Mouse (Mus musculus) layer of hippocampus, adult 9-11 months (tissue): ENCODE data around the gene Smco2.
A peak's percentile ranks its signal among the peaks of the same experiment; 100 is the strongest.
"Not testable (repeated sequence)": the region's sequence is repeated elsewhere in the genome, so short reads cannot be mapped to it uniquely, and the experiment has no call there.

Source experiments
- DNase-seq: peaks from one replicate; pipeline ENCODE4 v3.0.0; 2022

Gene Smco2

DNA sequence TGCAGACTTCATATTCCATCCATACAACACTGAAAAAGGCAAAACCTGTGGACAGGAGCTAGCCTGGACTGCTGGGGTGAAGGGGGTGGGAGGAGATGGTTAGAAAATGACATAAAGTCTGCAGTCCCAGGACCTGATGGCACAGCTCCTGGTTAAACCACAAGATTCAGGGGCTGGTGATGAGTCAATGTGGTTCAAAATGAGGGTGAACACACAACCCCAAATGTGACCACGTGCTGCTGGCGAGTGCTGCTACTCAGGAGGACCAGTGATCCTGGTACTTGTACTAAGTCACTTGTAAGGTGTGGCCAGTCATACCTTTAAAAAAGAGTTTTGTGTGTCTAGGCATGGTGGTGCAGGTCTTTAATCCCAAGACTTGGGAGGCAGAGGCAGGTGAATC is 13.2 kb downstream of the Smco2 start:
- no peak for DNase-seq

DNA sequence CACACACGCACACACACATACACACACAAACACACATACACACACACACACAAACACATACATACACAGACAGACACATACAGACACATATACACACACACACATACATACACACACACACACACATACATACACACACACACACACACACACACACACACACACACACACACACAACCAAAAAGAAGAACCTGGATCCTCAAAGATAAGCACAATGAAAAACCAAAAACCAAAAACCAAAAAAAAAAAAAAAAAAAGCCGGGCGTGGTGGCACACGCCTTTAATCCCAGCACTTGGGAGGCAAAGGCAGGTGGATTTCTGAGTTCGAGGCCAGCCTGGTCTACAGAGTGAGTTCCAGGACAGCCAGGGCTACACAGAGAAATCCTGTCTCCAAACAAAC is 14.5 kb downstream of the Smco2 start:
- not testable (repeated sequence) for DNase-seq

DNA sequence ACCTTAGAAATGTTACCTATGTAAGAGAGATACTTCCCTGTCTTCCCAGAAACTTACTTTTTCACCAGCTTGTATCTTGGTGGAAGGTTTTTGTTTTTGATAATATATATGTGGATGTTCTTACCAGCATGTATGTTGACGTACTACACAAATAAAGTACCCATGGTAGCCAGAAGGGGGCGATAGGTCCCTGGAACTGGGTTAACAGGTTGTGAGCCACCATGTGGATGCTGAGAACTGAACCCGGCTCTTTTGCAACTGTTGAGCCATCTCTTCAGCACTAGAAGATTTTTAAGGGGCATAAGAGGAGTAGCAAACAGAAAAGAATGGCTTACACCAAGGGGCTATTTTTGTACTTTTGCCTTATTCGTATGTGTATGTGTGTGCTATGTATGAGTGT is 15.8 kb downstream of the Smco2 start:
- no peak for DNase-seq

DNA sequence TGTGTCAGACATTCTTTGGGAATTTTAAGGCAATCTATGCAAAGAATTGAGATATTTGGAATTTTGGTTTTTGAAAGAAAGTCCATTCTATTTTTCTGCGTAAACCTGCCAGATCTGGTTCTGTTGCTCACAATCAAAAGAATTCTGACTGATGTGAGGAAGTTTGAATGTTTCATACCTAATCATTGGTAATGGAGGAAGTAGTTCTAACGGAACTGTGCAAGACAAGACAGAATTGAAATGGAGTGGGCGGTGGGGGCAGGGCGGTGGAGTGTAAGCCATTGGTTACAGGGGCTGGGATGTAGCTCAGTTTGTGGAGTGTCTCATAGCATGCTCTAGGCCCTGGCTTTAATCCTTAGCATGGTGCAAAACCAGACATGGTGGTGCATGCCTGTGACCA is 22.1 kb downstream of the Smco2 start:
- no peak for DNase-seq

DNA sequence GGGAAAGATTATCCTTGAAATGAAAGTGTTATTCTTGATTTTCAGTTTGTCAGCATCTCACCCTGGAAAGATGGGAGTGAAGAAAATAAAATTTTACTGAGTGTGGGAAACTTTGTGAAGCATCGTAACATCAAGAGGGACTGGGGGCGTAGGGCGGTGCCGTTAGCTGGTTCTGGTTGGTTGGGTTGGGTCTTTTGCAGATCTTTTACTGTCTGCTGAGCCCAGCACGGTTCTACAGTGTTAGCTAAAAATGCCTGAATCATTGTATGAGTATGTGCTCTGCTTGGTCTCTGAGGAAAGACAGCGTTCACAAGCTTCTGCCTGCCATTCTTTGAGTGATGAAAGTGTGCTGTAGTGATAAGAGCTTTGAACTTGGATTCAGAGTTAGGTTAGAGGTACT is 24.5 kb downstream of the Smco2 start:
- no peak for DNase-seq

DNA sequence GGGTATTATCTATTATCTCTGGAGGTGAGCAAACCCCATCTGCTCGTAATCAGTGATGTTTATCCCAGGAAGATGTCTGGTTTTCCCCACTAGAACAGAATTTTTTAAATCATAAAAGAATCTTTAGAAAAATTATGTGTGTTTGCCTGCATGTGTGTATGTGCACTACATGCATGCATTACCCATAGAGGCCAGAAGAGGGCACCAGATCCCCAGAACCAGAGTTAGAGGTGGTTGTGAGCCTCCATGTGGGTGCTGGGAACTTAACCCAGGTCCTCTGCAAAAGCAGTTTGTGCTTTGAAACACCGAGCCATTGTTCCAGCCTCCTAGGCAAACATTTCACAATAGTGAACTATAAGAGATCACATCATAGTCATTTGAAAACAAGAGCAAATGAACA is 26.9 kb downstream of the Smco2 start:
- DNase-seq = no peak

DNA sequence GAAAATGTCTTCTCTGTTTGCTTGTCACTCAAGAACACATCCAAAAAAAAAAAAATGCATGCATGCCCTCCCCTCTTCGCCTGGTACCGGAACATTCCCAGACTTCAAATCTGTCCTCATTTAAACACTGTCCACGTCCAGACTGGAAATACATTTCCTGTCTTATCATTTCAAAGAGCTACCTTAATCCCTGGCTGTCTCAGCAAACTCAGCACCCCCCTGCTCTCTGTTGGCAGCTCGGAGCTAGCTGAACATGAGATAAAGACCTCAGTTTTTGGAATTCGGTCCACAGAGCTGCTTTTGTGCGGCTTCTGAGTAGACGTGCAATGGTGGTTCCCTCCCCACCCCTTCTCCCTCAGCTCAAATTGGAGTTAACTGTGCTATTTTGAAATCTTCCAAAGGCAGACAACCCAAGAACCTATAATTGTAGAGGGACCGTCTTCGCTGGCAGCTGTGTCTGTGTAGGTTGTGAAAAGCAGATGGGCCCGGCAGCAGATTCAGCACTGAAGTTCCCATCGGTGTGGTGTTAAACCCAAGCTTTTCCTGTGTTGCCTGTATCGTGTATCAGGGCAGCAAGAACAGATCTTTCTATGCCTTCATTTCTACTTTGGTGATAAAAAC is 27.6 kb downstream of the Smco2 start:
- DNase-seq = peak; percentile 72

DNA sequence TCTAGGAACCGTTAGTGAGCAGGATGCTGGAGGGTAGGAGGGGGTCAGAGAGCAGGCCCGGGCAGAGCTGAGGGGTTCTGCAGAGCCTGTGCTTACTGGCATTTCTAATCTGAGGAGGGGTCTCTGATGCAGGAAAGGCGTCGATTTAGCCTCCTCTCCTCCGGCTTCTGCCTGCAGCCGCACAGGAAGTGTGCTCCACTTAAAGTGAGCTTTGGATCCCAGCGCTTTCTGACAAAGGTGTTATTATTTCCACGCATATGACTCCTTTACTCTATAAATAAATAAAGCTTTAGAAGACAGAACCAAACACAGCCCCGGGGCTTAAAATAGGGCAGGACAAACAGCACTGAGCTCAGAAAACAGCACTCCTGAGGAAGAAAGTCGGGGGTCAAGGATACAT is 29.0 kb downstream of the Smco2 start:
- no peak for DNase-seq

DNA sequence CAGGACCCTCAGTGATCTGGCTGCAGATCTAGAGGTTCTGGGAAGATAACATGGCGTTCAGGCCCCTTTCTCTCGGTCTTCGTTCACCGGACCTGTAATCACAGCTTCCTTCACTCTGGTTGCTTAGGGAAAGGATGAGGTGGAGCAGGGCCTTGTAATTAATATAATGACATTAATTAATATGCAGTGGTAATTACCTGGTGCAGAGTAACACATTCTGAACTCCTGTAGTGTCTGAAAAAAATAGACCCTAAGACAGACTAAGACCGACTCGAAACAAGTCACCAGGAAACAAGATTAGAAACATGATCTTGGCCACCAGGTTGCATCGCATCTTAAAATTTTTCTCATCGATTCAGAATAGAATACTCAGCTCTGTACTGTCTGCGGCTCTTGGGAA is 30.0 kb downstream of the Smco2 start:
- no peak for DNase-seq

DNA sequence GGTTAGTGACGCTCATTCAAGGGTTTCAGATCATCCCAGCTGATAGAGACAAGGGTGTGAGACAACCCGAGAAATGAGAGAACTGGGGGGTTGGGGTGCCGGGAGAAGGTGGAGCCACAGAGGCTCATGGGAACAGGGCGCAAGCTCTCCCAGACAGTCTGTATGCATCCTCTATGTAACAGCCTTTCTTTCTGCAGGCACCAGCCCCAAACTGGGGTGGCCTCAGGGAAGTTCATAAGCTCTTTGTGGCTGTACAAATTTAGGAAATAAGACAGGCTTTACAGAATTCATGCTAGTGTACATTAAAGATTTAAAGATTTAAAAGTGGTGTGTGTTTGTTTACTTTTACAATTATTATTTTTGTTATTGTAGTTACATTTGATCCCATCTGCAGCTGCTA is 30.4 kb downstream of the Smco2 start:
- DNase-seq = no peak

DNA sequence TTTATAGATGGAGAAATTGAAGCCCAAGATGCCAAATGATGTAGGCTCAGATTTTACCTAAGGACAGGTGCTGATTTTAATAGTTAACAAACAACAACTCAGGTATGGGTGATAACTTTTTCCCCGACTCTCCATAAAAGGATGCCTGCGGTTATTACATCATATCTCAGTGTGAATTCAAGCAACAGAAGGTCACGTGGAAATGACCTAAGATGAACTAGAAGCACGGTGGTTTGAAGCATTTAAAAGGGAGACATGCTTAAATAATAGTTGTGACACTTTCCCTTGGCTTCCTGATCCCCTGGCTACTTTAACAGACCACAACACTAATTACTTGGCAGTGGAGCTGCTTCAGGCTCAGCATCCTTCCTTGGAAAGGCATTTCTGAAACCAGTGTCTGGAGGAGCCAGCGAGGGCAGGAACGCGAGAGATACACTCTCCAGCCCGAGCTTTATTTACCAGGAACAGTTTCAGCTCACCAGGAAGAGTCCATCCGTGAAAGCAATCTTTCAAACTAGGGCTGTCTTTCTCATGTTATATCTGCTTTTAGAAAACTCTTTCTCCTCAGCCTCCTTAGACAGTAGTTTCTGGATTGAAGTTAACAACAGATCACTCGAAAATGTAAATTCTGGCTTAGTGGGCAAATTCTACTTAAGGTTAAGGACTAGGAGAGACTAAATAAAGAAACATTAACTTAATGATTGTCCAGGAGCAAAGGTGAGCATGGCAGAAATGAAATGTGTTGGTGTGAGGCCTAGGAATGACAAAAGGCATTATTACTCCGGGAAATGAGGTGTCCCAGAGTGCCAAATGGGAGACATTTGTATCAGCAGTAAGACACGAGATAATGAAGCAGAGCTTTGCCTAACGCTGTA is 32.2 kb downstream of the Smco2 start:
- DNase-seq = no peak

DNA sequence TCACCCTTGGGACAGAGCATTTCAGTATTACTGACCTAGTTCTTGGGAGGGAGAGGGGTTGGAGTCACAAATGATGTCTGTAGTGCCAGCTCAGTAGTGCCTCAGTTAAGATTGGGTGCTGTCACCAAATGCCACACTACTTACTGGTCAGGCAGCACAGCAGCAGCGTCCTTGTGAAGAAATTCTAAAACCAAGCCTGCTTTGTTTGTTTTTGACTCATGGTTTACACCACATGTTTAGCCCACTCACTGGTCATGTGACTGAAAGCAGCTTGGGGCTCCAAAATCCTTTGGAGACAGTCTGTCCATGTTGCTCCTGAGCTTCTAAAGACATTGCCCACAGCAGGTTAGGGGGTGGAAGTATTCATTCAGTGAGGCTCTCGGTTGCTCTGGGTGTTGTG is 33.5 kb downstream of the Smco2 start:
- DNase-seq = peak; percentile 48

DNA sequence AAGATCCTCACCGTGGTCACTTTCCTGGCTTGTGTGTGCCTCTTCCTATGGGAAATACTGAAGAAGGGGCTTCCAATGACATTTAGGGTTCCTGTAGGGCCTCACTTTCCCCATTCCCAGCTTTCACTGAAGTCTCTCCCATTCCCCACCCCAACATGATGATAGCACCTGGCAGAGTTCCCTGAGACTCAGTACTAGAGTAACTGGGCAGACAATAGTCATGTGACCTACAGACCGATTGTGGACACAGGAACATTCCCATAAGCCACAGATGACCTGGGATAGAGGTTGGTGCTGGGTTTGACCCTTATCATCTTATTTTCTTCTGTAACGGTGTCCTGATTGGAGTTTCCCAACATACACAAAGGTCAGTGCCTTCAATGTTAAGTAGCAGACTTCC is 34.3 kb downstream of the Smco2 start:
- DNase-seq = no peak

DNA sequence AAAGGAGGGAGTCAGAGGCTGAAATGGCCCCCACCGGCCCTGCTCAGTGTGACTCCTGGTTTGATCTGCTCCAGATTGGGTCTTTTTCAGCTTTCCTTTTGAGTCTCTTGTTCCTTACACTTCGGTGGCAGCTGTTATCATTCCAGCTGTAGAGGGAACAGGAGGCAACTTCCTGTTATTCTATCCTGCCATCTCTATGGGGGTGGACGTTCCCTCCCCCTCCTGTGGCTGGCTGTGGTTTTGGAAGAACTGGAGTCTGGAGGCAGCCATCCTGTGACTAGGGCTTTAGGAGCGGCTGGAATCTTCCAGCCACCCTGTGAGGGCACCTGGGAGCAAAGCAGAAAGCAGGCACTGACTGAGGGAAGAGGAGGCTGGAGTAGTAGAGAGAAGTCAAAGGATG is 34.9 kb downstream of the Smco2 start:
- DNase-seq = no peak

DNA sequence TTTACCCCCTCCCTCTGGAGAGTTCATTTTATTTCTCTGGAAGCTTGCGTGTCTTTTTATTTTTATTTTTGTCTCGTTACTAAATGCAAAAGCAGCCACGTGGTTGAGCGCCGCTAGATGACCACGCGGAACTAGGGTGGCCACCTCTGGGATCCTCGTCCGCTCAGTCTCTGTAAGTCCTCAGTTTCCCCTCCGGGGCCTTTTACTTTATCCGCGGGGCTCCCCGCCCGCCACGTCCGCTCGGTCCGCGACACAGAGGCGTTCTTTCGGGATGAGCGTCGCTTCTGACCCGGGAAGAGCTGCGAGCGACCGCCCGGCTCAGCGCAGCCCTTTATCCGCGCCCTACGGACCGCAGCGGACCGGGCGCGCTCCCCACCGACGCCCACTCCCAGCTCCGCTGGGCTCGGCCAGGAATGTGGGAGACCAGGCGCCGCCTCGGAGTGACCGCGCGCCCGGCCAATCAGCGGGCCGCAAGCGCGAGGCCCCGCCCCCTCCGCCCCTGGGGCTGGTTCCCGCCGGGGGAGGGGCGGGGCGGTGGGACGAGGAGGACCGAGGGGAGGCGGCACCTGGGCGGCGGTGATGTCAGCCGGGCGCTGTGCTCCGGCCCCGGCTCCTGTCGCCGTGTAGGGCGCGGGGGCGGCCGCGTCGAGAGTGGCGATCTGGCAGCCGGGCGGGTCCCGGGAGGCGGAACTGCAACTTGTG is 38.2 kb downstream of the Smco2 start, which contains the start of gene Ppfibp1:
Gene Ppfibp1, plus strand, starts transcription at position 530 of the 702 bp plus-strand sequence.
- peak; percentile 92 for DNase-seq

DNA sequence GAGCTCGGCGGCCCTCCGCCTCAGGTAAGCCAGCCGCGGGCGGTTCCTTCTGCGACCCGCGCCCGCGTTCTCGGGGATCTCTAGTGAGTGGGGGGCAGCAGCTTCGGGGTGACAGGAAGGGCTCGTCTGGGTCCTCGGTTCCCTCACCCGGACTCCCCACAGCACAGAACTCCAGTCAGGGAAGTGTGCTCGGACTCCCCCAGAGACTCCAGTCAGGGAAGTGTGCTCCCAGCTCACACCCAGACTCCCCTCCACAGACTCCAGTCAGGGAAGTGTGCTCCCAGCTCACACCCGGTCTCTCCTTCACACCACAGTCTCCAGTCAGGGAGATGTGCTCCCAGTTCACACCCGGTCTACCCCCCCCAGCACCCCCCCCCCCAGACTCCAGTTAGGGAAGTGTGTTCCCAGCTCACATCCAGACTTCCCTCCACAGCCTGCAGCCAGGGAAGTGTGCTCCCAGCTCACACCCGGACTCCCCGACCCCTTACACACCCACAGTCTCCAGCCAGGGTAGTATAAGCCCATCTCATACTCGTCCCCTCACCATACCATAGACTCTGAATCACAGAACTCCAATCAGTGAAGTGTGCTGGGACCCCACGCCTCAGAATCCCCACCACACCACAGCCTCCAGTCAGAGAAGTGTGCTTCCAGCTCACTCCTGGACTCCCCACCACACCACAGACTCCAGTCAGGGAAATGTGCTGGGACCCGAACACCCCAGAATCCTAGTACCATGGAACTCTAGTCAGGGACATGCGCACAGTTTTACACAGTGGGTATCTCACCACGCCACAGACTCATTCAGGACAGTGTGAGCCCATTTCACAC is 39.0 kb downstream of the Smco2 start:
- no peak for DNase-seq

DNA sequence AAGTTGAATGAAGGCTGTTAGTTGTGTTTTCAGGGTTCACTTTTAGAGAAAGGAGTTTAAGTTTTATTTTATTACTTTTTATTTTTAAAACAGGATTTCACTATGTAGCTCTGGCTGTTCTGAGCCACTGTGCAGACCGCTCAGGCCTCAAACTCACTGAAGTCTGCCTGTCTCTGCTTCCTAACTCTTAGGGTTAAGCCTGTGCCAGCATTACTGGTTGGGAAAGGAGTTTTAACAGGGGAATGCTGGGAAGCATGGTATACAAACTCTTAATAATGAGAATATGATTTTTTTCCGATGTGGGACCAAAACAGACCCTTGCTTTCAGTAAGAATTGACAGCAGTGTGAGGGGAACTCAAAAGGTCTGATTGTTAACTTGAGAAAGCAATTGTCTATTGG is 40.3 kb downstream of the Smco2 start:
- DNase-seq = no peak

DNA sequence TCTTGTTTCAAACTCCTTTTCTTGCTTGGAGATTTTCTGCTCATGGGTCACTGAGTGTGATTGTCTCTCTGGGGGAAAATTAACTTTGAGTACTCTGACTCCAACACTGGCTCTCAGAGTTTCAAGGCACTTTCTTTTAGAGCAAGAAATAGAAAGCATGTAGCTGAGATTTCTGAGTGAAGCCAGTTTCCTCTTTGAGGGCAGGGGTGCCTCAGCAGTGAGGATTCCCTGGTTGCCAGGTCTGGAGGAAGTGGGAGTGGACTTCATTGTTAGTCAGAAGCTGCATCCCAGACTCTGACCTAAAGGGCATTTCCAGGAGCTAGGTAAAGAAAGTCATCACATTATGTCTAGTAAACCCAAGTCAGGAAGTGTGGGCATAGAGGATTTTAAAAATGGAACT is 40.7 kb downstream of the Smco2 start:
- DNase-seq = no peak

DNA sequence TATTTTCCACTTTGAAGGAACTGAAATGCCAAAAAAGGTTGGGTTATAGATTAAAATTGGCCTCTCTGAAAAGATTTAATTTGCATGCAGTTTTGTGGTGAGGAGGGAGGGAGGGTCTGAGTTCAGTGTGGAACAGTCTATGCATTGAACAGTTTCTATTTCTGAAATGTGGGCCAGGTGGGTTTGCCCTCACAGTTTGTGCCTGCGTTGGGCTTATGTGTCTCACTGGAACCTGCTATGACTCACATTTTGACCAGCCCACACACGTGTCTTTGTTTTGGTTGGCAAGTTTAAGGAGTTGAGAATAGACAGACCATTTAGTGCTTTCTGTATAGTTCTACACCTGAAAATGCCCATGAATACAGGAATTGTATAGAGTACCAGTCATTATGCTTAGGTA is 44.0 kb downstream of the Smco2 start:
- no peak for DNase-seq

DNA sequence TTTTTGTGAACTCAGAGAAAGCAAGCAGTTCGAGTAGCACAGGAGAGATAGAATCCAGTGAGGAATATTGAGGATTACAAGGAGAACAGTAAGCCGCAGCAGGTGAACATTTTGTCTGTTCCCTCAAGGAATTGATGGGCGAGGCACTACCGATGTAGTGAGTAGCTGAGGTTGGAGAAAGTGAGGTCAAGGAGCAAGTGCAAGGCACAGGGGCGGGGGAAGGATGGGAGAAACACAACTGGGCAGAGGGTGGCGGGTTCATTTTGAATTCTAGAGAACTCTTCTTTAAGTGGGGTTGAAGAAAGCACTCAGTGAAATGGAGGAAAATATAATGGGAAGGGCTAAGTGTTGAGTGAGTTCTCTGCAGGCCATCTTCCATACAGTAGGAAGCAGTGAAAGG is 48.8 kb downstream of the Smco2 start:
- DNase-seq = no peak

DNA sequence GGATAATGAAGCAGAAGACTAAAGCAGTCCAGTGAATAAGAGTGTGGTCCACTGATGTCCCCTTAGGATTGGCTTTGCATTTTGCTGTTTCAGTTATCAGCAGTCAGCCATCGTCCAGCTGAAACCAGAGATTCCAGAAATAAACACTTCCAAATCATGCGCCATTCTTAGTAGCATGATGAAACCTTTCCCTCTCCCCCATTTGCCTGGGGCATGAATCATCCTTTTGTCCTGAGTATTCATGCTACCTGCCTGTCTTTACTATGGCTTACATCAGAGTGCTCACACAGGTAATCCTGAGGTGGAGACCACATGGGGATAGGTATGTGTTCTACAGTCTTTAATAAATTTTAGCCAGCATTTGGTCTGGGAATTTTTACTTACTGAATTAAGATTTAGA is 49.7 kb downstream of the Smco2 start:
- no peak for DNase-seq

DNA sequence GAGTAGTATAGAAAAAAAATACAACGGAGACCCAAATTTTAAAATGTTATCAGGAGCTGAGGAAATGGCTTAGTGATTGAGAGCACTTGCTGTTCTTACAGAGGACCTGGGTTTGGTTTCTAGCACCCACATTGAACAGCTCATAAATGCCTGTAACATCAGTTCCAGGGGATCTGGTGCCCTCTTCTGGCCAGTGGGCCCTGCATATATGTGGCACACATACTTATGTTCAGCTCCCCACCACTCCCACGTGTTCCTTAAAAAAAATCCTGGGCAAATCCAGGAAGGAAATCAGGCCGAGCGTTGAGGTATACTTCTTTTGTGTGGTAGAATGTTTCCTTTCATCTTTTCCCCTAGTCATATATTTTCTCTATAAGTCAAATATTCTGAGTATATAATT is 52.0 kb downstream of the Smco2 start:
- DNase-seq = no peak

DNA sequence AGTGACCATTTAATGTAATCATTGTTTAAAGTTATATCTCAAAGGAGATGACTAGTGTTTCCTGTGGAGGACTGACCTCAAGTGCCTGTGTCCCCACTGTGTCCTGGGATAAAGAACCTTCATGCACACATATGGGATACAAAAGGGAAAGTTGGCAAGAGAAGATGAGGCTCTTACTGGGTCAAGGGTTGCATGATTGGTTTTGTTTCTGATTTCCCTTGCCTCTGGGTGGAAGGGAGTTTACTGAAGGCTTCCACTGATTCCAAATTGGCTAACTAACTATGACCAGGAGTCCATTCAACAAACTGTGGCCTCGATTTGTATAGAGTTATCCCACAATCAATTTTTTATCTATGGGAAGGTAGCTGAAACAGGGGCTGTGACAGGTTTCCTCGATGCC is 53.7 kb downstream of the Smco2 start:
- no peak for DNase-seq
